Mouse (Mus musculus) liver, adult 2 months (tissue): ENCODE measurements at regions not wholly inside any gene's neighbourhood (a gene's known extent, or its start where the extent isn't known, plus 50 kb on each side); places are given as distances from the start of the nearest gene placed in this dataset.

Experiments
- CTCF ChIP-seq: fragments of 200-500 bp; IDR thresholded peaks from 2 replicates; pipeline ENCODE4 v1.5.1; 2011; ENCODE audit warnings: low read depth, low read length, control low read depth
- POLR2A ChIP-seq: fragments of 200-500 bp; IDR thresholded peaks from 2 replicates; pipeline ENCODE4 v1.6.1; 2011; ENCODE audit warnings: low read length, control low read depth; ENCODE audit not compliant: insufficient read depth; ENCODE audit errors: extremely low read depth

DNA sequence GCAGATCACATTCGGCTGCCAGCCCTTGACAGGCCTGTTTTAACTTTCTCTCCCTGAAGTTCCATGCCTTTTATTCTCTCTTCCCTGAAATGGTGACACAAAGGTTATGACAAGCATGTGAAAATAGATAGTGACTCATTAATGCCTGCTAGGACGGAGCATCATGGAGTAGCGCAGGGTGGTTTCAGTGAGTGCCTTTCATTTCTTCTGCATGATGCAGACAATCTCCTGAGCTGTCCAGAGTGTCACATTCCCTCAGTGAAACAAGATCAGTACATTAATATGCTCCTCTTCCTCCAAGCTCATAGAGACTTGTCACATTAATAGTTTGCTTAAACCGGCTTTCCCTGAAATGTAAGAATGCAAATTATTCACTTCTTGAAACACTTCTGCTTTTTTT, 1010.7 kb downstream of the D3Ertd751e start:
- no peak for TF ChIP-seq CTCF
- no peak for TF ChIP-seq POLR2A
